Mouse (Mus musculus) CD4-positive helper T cell, adult 2 months (primary cell): Measurements from ENCODE around the gene Tulp1.
"Not testable (repeated sequence)": the region's sequence is repeated elsewhere in the genome, so short reads cannot be mapped to it uniquely, and the experiment has no call there.

Experiments used
- DNase-seq: peaks from one replicate; pipeline ENCODE4 v3.0.0-alpha.2; 2012; ENCODE audit warnings: low read depth, missing footprints, low spot score

The Tulp1 gene

DNA sequence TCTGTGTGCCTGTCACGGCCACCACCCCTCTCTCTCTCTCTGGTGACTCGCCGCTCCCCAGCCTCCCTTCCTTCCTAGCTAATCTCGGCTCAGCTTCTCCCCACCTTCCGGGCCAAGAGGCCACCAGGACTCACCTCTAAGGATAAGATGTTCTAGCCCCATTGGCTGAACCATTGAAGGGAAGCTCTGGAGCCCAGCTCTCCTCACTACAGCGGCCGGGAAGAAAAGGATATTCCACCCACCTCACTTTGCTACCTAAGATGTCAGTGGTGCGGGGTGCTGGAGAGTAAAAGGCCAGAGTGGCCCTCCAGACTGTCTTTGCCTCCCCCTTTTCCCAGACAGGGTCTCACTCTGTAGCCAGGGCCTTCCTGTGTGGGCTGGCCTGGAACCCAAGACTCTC, at the start of gene Tulp1:
Gene Tulp1 (minus strand): TSS at position 101 of the 400 bp plus-strand sequence.
- DNase-seq = no peak

DNA sequence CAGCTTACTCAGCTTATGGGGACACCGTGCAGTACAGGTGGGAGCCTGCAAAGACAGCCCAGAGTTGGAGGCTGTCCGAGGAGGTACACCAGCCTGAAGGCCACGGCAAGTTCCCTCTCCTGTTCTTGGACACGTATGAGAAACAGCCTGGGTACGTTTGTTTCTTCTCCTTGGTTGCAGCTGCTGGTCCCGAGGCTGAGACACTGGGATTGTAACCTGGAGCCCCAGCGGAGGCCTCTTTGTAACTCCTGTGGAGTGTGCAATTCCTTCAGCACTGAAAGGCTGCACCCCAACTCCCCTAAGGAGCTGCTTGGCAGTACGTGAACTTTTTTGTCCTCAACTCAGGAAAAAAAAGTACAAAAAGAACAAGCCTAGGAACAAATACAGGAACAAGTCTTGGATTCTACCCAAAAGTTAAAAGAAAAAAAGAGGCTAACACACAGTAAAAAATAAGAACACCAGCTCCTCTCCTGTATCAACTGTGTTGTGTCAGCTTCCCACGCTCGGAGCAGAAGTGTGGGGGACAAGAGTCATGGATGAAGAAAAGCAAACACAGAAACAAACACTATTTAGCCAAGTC, 46.4 kb upstream of the Tulp1 start:
- DNase-seq = no peak

DNA sequence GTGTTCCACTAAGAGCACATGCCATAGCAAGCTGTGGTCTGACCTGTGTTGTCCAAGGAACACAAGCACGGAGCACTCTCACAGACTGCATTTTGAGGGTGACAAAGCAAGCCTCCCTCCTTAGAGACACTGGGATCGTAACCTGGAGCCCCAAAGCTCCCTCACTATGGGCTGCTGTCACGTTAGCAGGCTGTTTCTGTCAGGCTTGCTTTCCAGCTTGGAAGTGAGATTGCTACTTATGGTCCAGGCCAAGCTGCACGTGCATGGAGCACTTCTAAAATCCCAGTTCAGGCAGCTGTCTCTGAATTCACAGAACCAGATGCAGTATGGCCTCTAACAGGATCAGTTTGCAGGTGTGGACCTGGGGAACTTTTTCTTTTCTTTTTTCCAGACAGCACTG, 45.7 kb upstream of the Tulp1 start:
- DNase-seq = no peak

DNA sequence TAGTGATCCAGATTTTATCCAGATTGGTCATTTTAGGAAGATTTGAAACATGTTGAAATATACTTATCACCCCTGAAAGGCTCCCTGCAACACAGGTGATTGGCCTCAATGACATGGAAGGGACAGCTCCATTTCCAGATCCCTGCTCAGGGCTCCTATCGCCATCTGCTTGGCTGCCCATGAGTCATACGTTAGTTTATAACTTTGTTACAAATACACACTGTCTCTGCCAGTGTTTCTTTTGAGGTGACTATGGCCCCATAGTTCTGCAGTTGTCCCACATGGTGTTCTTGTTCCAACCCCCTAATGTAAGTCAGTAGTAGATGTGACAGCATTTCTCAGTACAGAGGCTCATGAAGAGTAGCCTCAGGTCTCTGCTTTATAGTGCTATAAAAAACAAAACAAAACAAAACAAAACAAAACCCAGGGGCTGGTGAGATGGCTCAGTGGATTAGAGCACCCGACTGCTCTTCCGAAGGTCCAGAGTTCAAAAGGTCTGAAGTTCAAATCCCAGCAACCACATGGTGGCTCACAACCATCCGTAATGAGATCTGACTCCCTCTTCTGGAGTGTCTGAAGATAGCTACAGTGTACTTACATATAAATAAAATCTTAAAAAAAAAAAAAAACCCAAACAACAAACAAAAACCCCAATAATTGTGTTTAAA, 43.4 kb upstream of the Tulp1 start:
- no peak for DNase-seq

DNA sequence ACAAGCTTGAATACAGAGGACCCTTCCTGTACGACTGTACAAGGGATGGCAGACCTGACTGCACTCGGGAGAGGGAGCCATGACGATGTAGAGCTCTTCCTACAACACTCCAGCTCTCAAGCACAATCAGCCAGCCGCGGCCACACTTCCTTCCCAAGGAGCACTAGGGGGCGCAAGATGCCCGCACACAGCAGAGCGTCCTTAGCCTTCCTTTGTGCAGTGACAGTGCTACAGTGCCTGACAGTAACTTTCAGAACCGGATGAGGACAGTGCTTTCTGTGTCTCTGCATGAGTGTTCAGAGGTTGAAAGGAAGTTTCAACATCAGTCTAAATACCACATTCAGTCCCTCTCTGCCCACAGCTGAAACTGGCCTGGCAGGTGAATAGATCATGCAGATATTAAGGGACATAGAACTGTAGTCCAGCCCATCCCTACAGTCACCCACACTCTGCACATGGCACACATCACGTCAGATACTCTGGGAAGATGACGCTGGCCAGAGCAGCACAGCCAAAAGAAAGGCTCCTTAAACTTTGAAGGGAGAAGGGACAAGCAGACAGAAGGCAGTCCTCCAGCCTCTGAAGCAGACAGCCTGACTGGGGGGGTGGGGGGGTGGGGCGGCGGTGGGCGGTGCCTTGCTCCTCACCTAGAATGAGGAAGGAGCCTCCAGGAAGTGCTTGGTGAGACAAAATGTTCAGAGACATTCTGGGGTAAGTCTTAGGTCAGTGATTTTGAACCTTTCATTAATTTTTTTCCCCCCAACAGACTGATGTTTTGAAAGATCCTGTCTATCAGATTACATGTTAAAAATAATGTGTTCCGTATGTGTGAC, 42.6 kb upstream of the Tulp1 start:
- DNase-seq = peak; percentile 88

DNA sequence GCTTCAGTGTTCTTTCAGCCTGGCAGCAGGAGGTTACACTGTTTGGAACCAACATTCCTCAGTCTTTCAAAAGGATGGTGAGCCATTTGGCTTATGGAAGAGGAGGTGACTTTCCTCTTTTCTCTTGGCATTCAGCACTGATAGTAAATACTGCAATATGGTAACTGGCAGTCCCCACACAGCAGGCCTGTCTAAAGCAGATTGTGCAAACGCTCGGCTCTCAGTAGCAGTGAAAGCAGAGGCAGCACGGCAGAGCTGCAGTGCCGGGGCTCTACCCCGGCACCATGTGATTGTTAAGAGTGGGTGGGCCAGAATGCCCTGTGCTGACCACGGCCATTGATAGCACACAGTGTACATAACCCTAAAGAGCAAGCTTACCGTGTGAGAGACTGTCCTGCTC, 41.4 kb upstream of the Tulp1 start:
- no peak for DNase-seq

DNA sequence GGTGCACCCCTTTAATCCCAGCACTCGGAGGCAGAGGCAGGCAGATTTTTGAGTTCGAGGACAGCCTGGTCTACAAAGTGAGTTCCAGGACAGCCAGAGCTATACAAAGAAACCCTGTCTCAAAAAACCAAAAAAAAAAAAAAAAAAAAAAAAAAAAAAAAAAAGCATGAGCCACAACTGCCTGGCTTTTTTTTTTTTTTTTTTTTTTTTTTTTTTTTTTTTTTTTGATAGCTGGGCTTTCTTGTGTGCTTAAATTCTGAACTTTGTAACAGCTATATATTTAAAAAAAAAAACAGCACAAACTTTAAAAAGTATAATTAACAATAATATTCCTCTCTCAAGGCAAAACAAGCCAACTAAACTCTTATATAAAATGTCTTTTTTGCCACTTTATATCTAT, 39.7 kb upstream of the Tulp1 start:
- not testable (repeated sequence) for DNase-seq

DNA sequence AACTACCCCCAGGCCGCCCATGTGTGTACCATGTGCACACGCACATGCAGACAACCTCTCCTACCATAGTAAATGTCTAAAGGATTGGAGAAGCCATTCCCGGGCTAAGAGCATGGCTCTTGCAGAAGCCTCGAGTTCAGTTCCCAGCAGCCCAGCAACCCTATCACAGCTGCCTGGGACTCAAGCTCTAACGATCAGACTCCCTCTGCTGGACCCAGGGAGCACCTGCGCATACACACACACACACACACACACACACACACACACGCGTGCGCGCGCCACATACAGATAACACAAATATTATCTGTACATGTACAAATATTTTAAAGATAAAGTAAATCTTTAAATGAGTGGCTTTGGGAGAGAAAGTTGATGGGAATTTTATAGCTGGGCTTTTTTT, 39.3 kb upstream of the Tulp1 start:
- DNase-seq = no peak

DNA sequence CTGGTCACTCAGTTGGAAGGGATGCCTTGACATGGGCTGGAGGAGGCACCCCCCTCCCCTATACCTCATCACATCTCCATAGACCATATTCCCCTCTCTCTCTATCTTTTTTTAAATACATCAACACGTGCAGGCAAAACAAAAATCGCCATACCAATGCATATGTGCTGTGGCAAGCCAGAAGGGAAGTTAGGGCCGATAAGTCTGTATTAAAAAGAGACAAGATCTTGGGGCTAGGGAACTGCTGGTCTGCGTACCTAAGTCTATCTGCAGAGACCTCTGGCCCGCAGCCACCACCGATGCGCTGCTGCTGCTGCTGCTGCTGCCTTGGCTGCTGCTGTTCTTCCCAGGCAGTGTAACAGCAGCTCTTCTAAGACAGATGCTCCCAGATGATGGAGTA, 30.0 kb upstream of the Tulp1 start:
- no peak for DNase-seq

DNA sequence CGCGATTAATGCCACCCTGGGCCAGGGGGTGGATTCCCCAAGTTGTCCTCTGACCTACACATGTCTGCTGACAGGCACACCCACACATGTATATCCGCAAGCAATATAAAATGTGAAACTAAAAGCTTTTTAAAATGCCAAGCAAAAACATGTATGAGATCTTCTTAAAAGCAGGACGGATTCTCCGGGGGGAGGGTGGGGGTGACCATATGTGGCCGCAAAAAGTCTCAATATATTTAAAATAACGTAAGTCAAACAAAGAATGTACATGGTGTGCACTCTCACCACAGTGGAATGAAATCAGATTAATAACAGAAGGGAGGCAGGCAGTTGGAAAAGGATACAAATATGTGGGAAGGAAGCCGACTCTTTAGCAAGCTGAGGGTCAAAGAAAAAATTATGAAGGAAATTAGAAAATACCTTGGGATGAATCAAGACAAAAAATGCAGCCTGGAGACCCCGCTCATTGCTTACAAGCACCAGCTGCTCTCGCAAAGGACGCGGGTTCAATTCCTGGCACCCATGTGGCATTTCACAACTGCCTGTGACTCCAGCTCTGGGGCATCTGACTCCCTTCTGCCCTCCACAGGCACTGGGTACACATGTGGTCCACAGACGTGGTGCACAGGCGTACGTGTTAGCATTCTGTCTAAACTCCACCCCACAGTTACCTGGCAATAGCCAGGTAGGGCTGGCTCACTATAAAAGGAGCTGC, 29.2 kb upstream of the Tulp1 start:
- DNase-seq = no peak

DNA sequence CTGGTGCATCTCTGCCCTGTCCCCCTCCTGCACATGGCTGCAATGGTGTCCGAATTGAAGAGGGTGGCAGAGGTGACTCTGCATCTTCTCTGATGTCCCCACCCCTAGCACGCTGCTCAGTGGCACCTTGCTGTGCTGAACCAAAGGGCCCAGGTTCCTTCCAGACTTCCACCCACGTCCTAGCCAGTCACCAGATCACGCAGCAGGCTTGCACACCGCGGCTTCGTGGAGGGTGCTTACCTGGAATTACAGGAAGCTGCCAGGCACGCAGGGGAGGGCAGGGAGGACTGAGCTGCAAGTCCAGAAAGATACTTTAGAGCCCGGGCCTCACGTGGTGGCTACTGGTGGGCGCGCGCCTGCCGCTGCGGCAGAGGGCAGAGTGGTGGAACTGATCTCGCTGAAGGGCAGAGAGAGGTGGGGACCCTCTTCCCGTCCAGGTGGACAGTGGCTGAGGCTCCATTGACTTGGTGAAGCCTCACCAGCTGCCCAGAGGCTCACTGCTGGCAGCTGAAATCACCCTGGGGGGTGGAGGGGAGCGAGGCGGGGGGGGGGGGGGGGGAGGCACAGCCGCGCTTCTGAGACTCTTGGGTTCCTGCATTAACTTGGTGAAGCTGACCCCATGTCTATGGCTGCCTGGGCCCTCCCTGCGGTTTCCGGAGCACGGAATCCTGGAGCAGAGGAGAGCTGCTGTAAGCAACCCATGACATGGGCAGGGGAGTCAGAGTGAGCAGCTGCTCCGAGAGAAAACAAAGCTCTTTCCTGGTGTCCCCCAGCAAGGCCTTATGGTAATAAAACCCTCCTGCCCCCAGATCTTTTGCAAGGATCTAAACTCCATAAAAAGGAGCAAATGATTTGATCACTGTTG, 26.8 kb upstream of the Tulp1 start:
- no peak for DNase-seq

DNA sequence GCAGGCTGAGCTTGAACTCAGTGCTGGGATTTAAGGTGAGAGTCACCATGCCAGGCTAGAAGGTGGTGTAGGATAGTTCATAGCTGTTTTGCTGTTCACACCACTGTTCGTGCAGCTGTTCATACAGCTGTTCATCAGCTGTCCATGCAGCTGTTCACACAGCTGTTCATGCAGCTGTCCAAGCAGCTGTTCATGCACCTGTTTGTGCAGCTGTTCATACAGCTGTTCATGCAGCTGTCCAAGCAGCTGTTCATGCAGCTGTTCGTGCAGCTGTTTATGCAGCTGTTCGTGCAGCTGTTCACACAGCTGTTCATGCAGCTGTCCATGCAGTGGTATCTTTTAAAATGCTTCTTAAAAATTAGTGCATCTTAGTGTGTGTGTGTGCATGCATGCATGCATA, 23.5 kb upstream of the Tulp1 start:
- DNase-seq = no peak

DNA sequence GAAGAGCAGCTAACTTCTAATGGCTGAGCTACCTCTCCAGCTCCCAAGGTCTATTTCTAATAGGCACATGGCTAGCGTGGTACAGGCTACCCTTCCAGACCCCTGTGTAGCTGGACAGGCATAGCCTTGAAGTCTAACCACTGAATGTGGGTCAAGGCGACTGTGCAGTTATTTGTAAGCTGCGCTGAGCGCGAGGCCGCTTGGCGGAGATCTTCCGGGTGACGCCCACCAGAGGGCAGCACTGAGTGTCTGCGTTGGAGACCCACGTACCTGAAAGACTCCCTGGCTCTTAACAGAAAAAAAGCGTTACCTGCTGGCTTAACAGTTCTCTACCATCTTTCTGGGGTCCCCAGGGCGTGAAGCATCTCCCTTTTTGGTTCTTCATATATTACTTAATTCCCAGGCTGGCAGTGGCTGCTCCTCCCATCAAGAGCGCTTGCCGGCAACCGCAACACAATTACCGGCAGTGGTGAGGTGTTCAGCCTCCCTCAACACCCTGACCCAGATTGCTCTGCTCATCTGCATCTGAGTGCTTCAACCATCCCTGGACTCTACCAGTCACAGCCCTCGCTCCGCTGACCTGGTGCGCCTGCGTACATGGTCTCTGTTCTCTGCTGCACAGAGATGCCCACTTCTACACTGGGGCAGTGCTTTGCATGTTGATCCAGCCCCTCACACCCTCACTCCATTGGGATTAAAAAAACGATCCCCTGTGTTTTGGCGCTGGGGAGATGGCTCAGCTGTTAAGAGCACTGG, 21.3 kb upstream of the Tulp1 start:
- DNase-seq = peak; percentile 82

DNA sequence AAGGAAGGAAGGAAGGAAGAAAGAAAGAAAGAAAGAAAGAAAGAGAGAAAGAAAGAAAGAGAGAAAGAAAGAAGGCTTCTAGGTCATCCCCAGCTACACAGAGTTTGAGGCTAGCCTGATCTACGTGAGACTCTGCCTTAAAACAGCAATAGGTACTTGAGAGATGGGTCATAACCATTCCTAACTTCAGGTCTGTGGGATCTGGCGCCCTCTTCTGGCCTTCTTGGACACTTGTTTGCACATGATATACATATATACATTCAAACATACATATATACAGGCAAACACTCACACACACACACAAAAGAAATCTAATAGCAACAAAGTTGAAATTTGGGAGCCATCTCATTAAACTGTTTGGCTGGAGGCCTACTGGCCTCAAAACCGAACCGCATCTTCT, 19.3 kb upstream of the Tulp1 start:
- DNase-seq = no peak

DNA sequence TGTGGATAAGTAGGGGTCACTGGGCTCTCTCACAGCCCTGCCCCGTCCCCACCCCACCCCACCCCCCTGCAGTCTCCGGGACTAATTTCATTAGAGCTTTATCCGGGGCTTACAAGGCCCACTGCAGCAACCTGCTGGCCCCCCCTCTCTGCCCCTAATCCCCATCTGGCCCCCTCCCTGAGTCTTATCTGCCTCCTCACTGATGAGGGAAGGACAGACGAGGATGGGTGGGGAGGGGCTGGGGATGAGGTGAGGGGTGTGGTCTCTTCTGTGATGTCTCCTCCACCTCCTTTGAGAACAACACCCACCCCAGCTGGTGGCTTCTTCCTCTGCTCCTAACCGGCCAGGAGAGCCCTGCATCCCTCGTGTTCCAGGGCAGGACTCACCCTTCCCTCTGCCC, 15.2 kb upstream of the Tulp1 start:
- no peak for DNase-seq

DNA sequence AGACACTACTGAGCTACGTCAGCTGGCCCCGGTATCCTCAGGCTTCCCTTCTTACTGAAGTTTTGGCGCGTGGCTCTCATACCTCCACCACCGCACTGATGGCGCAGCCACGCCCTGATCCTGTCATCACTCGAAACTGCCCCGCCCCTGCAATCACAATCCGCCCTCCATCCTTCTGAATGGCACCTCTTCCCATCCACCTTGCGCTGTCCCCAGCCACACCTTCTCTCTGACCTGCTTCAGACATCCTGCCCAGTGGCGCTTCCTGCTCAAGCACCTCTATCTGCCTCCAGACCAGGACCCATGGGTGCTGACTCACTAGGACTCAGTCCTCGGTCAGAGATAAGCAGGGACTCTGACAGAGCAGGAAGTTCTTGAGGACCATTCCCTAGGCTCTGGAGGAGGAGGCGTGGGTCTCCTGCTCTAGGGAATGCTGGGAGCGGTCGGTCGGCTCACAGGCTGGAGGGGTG, 10.6 kb upstream of the Tulp1 start:
- DNase-seq = peak; percentile 73

DNA sequence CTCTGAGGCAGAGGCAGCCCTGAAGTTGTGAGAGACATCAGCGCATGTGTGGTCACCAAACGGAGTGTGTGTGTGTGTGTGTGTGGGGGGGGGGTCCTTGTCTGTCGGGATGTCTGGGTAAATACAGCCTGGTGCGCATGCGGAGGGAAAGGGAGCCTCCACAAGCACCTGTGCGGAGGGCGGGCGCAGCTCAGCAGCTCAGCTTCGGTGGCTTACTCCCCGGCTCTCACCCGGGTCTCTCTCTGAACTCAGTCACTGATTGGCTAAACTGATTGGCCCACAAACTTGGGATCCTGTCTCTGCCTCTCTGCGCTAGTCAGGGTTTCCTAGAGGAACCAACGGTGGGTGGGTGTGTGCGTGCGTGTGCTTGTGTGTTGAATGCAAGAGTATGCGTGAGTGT, 9.5 kb upstream of the Tulp1 start:
- no peak for DNase-seq

DNA sequence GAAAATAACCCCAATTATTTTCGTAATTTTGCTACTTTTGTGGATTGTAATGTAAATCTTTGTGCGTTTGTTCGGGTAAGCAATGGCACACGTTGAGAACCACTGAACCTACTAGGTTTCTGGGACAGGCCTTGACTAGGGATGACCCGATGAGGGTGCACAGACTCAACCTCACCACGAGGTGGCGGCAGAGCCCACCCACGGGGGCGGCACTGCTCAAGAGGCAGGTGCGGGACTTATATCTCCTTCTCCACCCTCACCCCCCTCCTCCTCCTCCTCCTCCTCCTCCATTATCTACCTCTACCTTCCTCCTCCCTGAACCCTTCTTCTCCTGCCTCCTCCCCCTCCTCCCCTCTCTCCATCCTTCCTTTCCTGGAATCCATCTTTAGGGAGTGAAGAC, 8.8 kb upstream of the Tulp1 start:
- peak; percentile 71 for DNase-seq

DNA sequence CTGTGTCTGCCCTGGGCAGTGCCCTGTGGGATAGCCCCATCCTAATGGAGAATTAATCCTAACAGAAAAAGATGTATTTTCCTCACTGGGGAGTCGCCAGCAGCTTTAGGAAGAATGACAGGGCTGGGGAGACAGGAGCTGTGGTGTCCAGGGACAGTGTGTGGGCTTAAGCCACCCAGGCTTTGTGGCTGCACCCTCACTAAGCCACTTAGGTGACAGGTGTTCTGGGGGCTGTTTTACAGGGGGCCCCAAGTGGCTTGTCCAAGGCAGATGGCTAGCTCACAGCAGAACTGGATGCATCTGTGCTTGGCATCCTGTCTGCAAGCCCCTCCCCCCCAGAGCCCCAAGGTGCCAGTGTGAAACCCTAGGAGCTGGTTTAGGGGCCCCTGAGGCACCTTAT, 6.9 kb upstream of the Tulp1 start:
- DNase-seq = no peak

DNA sequence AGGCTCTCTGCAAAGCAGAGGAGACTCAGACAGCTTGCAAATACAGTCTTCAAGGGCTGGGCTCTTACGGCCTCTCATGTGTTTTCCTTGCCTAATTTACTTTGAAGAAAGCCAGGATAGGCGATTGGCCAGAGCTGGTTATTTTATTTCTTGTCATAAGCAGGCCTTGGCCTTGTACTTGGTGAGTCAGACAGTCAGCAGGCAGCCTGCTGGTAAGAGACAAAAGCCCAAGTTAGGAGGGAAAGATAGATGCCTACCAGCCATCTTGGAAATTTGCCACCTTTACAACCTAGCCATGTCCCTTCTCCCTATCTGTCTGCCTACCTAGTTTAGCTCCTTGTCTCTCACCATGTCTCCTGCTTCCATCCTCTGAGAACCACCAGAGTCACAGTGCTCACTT, 6.3 kb upstream of the Tulp1 start:
- no peak for DNase-seq
